Mouse (Mus musculus) hindbrain, embryonic 14.5 days (tissue): ENCODE data around the gene Foxn3. TPM values are rescaled to one million over a fixed set of nuclear protein-coding genes. Genes with fewer than 3 reads are reported as not detected.

Experiments used
- ATAC-seq: fragments of 200-750 bp; cut with Nextera tagmentation; 2 replicates; pipeline ENCODE4 v1.8.0; 2017; ENCODE audit warnings: moderate number of reproducible peaks, mild to moderate bottlenecking, moderate TSS enrichment, moderate library complexity; ENCODE audit not compliant: low FRiP score
- DNase-seq: peaks from one replicate; pipeline ENCODE4 v3.0.0-alpha.2; 2015; ENCODE audit warnings: low spot score
- H3K27ac ChIP-seq: fragments of 300-500 bp; sonication (generic); 2 replicates; pipeline ENCODE4 v1.5.1; 2014; ENCODE audit warnings: mild to moderate bottlenecking, moderate library complexity
- H3K27me3 ChIP-seq: fragments of 300-500 bp; sonication (generic); 2 replicates; pipeline ENCODE4 v1.6.1; 2014; ENCODE audit warnings: mild to moderate bottlenecking, low read length, mixed read lengths; ENCODE audit not compliant: control insufficient read depth, insufficient read depth
- H3K36me3 ChIP-seq: fragments of 300-500 bp; sonication (generic); replicated peaks from 2 replicates; pipeline ENCODE4 v1.6.1; 2014; ENCODE audit not compliant: control insufficient read depth, insufficient read depth
- H3K4me1 ChIP-seq: fragments of 300-500 bp; sonication (generic); replicated peaks from 2 replicates; pipeline ENCODE4 v1.6.1; 2014; ENCODE audit warnings: antibody characterized with exemption, low read length, mixed read lengths; ENCODE audit not compliant: control insufficient read depth, insufficient read depth
- H3K4me2 ChIP-seq: fragments of 300-500 bp; sonication (generic); replicated peaks from 2 replicates; pipeline ENCODE4 v1.6.1; 2014; ENCODE audit warnings: mild to moderate bottlenecking, moderate library complexity
- H3K4me3 ChIP-seq: fragments of 300-500 bp; sonication (generic); replicated peaks from 2 replicates; pipeline ENCODE4 v1.5.1; 2014; ENCODE audit warnings: mild to moderate bottlenecking, low read length
- H3K9ac ChIP-seq: fragments of 300-500 bp; sonication (generic); 2 replicates; pipeline ENCODE4 v1.6.1; 2014
- H3K9me3 ChIP-seq: fragments of 300-500 bp; sonication (generic); 2 replicates; pipeline ENCODE4 v1.6.1; 2016; ENCODE audit warnings: low read length; ENCODE audit not compliant: control insufficient read depth
- WGBS: fragments of 180-500 bp; shearing (Covaris S2); extraction: QIAGEN DNeasy Blood & Tissue Kit; methylation state at CpG from one replicate; pipeline ENCODE4 v1.1.7; 2014; 5-methylcytosine and 5-hydroxymethylcytosine counted together
- polyA plus RNA-seq: library from polyadenylated mRNA; unstranded; fragments of >200 nt; fragmentation: Nextera tagmentation; extraction: Ambion mirVana; gene quantifications from 2 replicates; pipeline ENCODE4 v1.2.1, GENCODE M21; 2014

Foxn3 gene
- polyA plus RNA-seq, 1 experiment from 2014 or later = 84.9 TPM

DNA sequence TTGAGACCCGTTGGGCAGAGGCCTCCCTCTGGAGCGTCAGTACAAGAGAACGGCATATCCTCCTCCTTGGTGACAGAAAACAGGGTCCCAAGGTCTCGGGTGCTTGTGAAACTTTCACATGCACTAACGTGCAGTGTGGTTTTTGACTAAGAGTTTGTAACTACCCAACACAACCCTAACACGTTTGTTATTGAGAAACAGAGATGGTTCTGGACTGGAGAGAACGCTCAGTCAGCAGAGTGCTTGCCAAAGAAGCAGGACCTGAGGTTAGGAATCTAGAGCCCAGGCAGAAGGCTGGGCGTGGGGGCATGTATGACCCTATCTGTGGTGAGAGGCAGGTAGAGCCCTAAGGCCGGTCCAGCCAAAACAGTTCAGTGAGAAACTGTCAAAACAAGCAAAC is 330.9 kb downstream of the Foxn3 start:
- 73% methylated on average over 9 of the region's 9 CpGs for WGBS
- H3K4me2 ChIP-seq = no peak overlapping the region
- ATAC-seq (no peak), DNase-seq (no peak)
- no peaks in the 10 kb centered on the region for H3K36me3 ChIP-seq
- H3K27ac ChIP-seq = no peak overlapping the region
- H3K9me3 ChIP-seq = no peaks in the 10 kb centered on the region
- H3K4me3 ChIP-seq = no peak overlapping the region
- H3K9ac ChIP-seq = no peak overlapping the region
- H3K27me3 ChIP-seq = no peaks in the 10 kb centered on the region
- H3K4me1 ChIP-seq = peaks cover 57% of the 10 kb centered on the region

DNA sequence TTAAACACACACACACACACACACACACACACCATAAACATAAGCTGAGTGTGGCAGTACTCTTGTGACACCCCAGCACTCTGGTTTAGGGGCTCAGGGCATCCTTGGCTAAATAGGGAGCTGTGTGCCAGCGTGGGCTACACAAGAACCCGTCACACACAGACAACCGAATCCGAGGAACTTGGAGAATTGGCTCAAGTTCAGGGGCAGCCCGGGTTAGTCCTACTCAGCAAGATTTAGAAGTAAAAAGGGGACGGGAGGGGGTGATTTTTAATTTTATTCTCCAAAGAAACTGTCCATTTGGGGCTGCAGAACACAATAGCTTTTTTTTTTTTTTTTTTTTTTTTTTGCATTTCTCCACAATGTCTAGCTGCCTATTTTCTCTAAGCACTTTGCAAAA is 332.1 kb downstream of the Foxn3 start:
- Histone ChIP-seq H3K4me3 (no peak overlapping the region), H3K27ac (no peak overlapping the region), H3K27me3 (no peaks in the 10 kb centered on the region), H3K4me1 (peaks cover 62% of the 10 kb centered on the region), H3K36me3 (no peaks in the 10 kb centered on the region), H3K4me2 (no peak overlapping the region), H3K9me3 (no peaks in the 10 kb centered on the region), H3K9ac (no peak overlapping the region)
- 35% methylated on average over 6 of the region's 6 CpGs for WGBS
- ATAC-seq = no peak
- no peak for DNase-seq

DNA sequence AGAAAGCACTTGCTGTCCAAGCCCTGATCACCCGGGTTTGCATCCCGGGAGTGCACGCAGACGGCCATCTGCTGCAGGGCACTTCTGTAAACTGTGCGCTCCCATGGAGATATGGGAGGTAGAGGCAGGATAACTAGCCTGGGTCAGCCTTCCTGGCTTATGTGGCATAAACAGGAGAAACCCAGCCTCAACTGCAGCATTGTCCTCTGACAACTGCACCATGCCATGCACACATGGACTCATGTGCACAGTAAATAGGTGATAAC is 332.7 kb downstream of the Foxn3 start:
- ATAC-seq = peak; percentile 15; the same call in 1 of the 2 replicates
- no peak for DNase-seq
- Histone ChIP-seq H3K4me2 (0 out of 2 replicates have a peak overlapping the region, but pooled peaks have one; percentile 10), H3K36me3 (no peaks in the 10 kb centered on the region), H3K27me3 (no peaks in the 10 kb centered on the region), H3K4me3 (no peak overlapping the region), H3K9me3 (no peaks in the 10 kb centered on the region), H3K4me1 (peaks cover 56% of the 10 kb centered on the region), H3K27ac (no peak overlapping the region; the same call in 1 of the 2 replicates), H3K9ac (no peak overlapping the region)
- WGBS = 6% methylated on average over 5 of the region's 5 CpGs

DNA sequence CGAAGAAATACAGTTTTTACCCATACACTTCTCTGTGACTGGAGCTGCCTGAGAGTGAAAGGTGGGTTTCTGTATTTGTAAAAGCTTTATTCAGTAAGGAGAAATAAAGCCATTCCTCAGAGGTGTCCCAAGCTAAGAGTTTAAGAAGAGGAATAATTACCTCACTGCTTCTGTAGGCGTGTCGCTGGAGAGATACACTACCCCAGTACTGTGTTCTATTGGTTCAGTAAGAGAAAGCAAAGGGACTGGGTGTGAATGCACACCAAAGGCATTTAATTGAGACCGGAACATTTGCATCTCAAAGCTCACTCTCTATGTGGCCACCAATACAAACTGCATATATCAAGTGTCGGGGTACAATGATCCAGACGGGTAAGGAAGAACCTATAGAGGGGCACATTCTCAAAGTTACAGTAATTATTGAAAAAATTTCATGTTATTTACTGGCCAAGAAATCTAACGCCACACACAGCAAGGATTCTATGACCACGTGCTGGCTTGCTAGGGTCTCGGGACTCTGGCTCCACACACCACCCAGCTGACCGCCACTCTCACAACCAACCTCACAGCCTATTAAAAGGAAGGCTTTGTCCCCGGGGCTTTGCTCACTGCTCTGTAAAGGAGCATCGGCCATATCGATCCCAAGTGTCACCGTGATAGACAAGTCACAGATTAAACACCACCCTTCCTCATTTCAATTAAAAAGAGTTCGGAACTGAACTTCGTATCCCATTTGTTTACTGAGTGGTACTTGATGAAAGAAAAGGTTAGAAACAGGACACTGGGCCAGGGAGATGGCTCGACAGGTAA is 333.2 kb downstream of the Foxn3 start:
- Histone ChIP-seq H3K27me3 (no peaks in the 10 kb centered on the region), H3K36me3 (no peaks in the 10 kb centered on the region), H3K9ac (no peak overlapping the region), H3K4me2 (0 out of 2 replicates have a peak overlapping the region, but pooled peaks have one; percentile 10), H3K9me3 (no peaks in the 10 kb centered on the region), H3K27ac (no peak overlapping the region; the same call in 1 of the 2 replicates), H3K4me3 (no peak overlapping the region), H3K4me1 (peaks cover 54% of the 10 kb centered on the region)
- no peak for DNase-seq
- WGBS = 12% methylated on average over 17 of the region's 17 CpGs
- ATAC-seq = peak; percentile 64

DNA sequence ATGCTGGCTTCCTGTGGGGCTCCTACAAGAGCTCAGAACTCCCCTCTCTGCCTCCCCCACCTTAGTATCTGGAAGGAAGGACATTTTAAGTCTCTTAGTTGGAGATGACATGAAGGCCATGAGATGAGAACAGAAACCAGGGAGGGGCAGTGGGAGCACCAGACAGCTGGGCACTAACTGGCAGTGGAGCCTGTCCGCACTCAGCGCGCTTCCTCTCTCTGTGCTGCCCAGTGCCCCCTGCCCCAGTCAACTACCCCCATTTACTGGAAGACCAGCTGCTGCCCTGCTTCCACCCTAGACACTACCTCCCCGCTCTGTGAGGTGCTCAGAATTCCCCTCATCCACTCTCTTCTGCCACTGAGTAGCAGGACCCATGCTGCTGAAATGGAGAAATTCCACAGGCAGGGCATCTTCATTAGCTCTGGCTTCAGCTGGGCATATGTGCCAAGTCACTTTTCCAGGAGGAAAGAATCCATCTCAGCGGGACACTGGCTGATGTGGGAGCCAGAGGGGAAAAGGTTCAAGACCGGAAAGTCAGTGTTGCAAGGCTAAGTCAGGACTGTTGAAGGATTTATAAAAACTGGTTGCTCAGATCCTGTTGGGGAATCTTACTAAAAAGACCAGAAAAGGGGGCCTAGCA is 335.9 kb downstream of the Foxn3 start:
- DNase-seq (no peak), ATAC-seq (no peak)
- Histone ChIP-seq H3K4me3 (no peak overlapping the region), H3K9me3 (no peaks in the 10 kb centered on the region), H3K27me3 (no peaks in the 10 kb centered on the region), H3K27ac (no peak overlapping the region), H3K4me2 (no peak overlapping the region), H3K4me1 (peaks cover 45% of the 10 kb centered on the region), H3K36me3 (no peaks in the 10 kb centered on the region), H3K9ac (no peak overlapping the region)
- 75% methylated on average over 5 of the region's 6 CpGs for WGBS

- Histone ChIP-seq H3K36me3 (no peaks in the 10 kb centered on the region), H3K4me2 (no peak overlapping the region), H3K9ac (no peak overlapping the region), H3K27me3 (no peaks in the 10 kb centered on the region), H3K27ac (no peak overlapping the region), H3K4me1 (peaks cover 41% of the 10 kb centered on the region), H3K9me3 (no peaks in the 10 kb centered on the region), H3K4me3 (no peak overlapping the region)
- no peak for ATAC-seq
- DNase-seq = no peak
- WGBS = 63% methylated on average over 13 of the region's 13 CpGs
Observed at GRCm38 (mm10) chr12:99224863-99225603, 338.3 kb downstream of the Foxn3 start.

- 12% methylated on average over 15 of the region's 15 CpGs for WGBS
- DNase-seq = no peak
- Histone ChIP-seq H3K4me2 (no peak overlapping the region), H3K9ac (no peak overlapping the region), H3K27ac (peak overlapping the region; percentile 49; the same call in 1 of the 2 replicates), H3K9me3 (no peaks in the 10 kb centered on the region), H3K36me3 (no peaks in the 10 kb centered on the region), H3K4me1 (peaks cover 48% of the 10 kb centered on the region), H3K27me3 (no peaks in the 10 kb centered on the region), H3K4me3 (no peak overlapping the region)
- no peak for ATAC-seq
Observed at GRCm38 (mm10) chr12:99221087-99221846, 342.1 kb downstream of the Foxn3 start.

- peak; percentile 84 for DNase-seq
- Histone ChIP-seq H3K36me3 (no peaks in the 10 kb centered on the region), H3K27ac (peak overlapping the region; percentile 56), H3K4me2 (0 out of 2 replicates have a peak overlapping the region, but pooled peaks have one; percentile 2), H3K27me3 (no peaks in the 10 kb centered on the region), H3K9ac (no peak overlapping the region; the same call in 1 of the 2 replicates), H3K4me1 (peaks cover 54% of the 10 kb centered on the region), H3K4me3 (no peak overlapping the region), H3K9me3 (no peaks in the 10 kb centered on the region)
- peak; percentile 62 for ATAC-seq
- 5% methylated on average over 8 of the region's 8 CpGs for WGBS
Observed at GRCm38 (mm10) chr12:99220333-99220732, 343.0 kb downstream of the Foxn3 start.
